Mouse (Mus musculus): Measurements from ENCODE around the gene Kpna3.

Kpna3 gene

DNA sequence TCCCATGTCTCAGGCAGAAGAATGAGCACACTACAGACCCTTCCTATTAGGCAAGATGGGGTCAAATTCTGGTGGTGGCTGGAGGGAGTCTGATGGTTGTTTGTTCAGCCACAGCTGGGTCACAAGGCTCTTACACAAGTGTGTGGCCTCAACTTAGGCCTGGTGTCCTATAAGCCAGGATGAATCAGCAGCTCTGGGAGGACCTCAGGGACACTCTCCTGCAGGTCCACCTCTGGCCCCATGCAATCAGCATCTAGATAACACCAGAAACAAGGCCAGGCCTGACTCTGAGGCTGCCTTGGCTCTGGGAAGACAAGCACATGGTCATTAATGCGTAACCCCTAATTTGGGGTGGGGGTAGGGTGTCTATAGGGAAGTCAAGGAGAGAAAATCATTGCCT is 118.9 kb downstream of the Kpna3 start:
- DNase-seq (ENCODE audit: low spot score): no peak

DNA sequence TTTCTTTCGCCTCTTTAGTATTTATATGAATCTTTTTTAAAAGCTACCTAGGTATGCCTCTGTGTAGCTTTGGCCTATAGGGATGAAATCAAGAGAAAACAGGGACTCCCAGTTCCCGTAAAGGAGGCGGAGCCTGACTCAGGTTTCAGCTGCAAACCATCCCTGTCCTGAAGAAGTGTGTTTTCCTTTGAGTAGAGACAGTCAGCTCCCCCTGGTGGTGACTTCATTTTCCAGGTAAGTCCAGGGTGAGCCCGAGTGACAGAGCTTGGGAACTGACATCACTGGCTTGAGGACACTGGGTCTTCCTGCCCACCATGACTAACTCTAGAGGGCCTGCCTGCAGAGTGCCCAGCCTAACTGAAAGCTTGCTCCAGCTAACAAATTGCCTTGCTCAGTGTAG is 122.8 kb downstream of the Kpna3 start:
- peak; percentile 66 for DNase-seq (ENCODE audit: low spot score)
